Mouse (Mus musculus) stomach, postnatal 0 days (tissue): Measurements from ENCODE around the gene Kif1b.

Source experiments
- CTCF ChIP-seq: IDR thresholded peaks from 2 replicates; pipeline ENCODE4 v1.5.1; 2016; ENCODE audit warnings: antibody characterized with exemption, low read depth, mild to moderate bottlenecking, moderate library complexity
- EP300 ChIP-seq: optimal IDR thresholded peaks from 2 replicates; pipeline ENCODE3; 2016; ENCODE audit warnings: antibody characterized with exemption

GRCm38 (mm10) chr4:149202467-149202866, 105.0 kb downstream of the Kif1b start:
- TF ChIP-seq CTCF: no peak
- no peak for TF ChIP-seq EP300
